ENCODE assay signal across 8 mouse cellular contexts in genomic region chr10:59920485-59920809, GRCm38 (mm10). TPM values are rescaled to one million over a fixed set of nuclear protein-coding genes. Genes with fewer than 3 reads are reported as not detected.
DNase-seq lines count a peak whose midpoint lies in the region; ATAC-seq lines count a peak whose summit lies in the region.

No protein-coding gene starts in this region.

- 30% methylated on average over 7 of the region's 7 CpGs for whole genome bisulfite sequencing in kidney, embryonic 14.5 days
- 26% methylated on average over 7 of the region's 7 CpGs for WGBS in hindbrain, embryonic 13.5 days
- WGBS in midbrain, embryonic 14.5 days = 31% methylated on average over 7 of the region's 7 CpGs

- ATAC-seq in kidney, embryonic 14.5 days (ENCODE audit: low FRiP score, low TSS enrichment) = no peak
- peak; percentile 16; the same call in 1 of the 2 replicates for ATAC-seq in hindbrain, embryonic 13.5 days (ENCODE audit: low FRiP score)
- ATAC-seq in midbrain, embryonic 14.5 days (ENCODE audit: low FRiP score, low TSS enrichment) = no peak

- H3K9ac ChIP-seq in kidney, embryonic 14.5 days (ENCODE audit: low read depth, low read length) = peak overlapping the region; percentile 54
- peak overlapping the region; percentile 59 for H3K9ac ChIP-seq in hindbrain, embryonic 13.5 days
- peak overlapping the region; percentile 52; the same call in 1 of the 2 replicates for H3K9ac ChIP-seq in midbrain, embryonic 14.5 days (replicated peaks; ENCODE audit: low read length)

- no peaks in the 10 kb centered on the region for H3K9me3 ChIP-seq in kidney, embryonic 14.5 days (ENCODE audit: control insufficient read depth, low read length)
- H3K9me3 ChIP-seq in hindbrain, embryonic 13.5 days = no peaks in the 10 kb centered on the region
- H3K9me3 ChIP-seq in midbrain, embryonic 14.5 days (ENCODE audit: control insufficient read depth, low read length) = no peaks in the 10 kb centered on the region

- no peak overlapping the region for H3K27ac ChIP-seq in kidney, embryonic 14.5 days (ENCODE audit: low read depth, low read length)
- H3K27ac ChIP-seq in brown adipose tissue, adult 24 weeks (replicated peaks; ENCODE audit: low read depth, low read length) = peak overlapping the region; percentile 82
- H3K27ac ChIP-seq in hindbrain, embryonic 13.5 days = peak overlapping the region; percentile 75
- peak overlapping the region; percentile 77 for H3K27ac ChIP-seq in midbrain, embryonic 14.5 days (replicated peaks; ENCODE audit: low read depth, low read length)

- H3K4me1 ChIP-seq in kidney, embryonic 14.5 days (ENCODE audit: control insufficient read depth, insufficient read depth, low read length) = peaks cover 22% of the 10 kb centered on the region; the same call in 1 of the 2 replicates
- peaks cover 36% of the 10 kb centered on the region for H3K4me1 ChIP-seq in brown adipose tissue, adult 24 weeks (ENCODE audit: control insufficient read depth, insufficient read depth, insufficient read length, low read length)
- H3K4me1 ChIP-seq in hindbrain, embryonic 13.5 days (replicated peaks) = peaks cover 33% of the 10 kb centered on the region
- peaks cover 25% of the 10 kb centered on the region for H3K4me1 ChIP-seq in midbrain, embryonic 14.5 days (ENCODE audit: control insufficient read depth, insufficient read depth, low read length)

- peak overlapping the region; percentile 40; the same call in 1 of the 2 replicates for H3K4me3 ChIP-seq in kidney, embryonic 14.5 days (ENCODE audit: low read length)
- peak overlapping the region; percentile 44 for H3K4me3 ChIP-seq in brown adipose tissue, adult 24 weeks (ENCODE audit: insufficient read depth, low read depth, low read length)
- H3K4me3 ChIP-seq in hindbrain, embryonic 13.5 days = peak overlapping the region; percentile 33
- H3K4me3 ChIP-seq in midbrain, embryonic 14.5 days (replicated peaks; ENCODE audit: low read depth, low read length) = peak overlapping the region; percentile 39

- DNase-seq in kidney, adult 18-20 months = no peak
- DNase-seq in midbrain, embryonic 14.5 days = no peak
- DNase-seq in adrenal gland, postnatal 25 days = no peak
- no peak for DNase-seq in adrenal gland, postnatal 10 days
- DNase-seq in thymus, postnatal 0 days (ENCODE audit: low spot score) = no peak

- H3K36me3 ChIP-seq in kidney, embryonic 14.5 days (ENCODE audit: control insufficient read depth, insufficient read depth, low read length) = no peaks in the 10 kb centered on the region
- H3K36me3 ChIP-seq in hindbrain, embryonic 13.5 days = no peaks in the 10 kb centered on the region
- no peaks in the 10 kb centered on the region for H3K36me3 ChIP-seq in midbrain, embryonic 14.5 days (ENCODE audit: control insufficient read depth, insufficient read depth, low read length)

- peak overlapping the region; percentile 77 for H3K4me2 ChIP-seq in kidney, embryonic 14.5 days (replicated peaks; ENCODE audit: low read depth, low read length)
- peak overlapping the region; percentile 58 for H3K4me2 ChIP-seq in hindbrain, embryonic 13.5 days
- peak overlapping the region; percentile 74 for H3K4me2 ChIP-seq in midbrain, embryonic 14.5 days (ENCODE audit: low read length)

- no peaks in the 10 kb centered on the region for H3K27me3 ChIP-seq in kidney, embryonic 14.5 days (ENCODE audit: control insufficient read depth, insufficient read depth, low read length)
- no peaks in the 10 kb centered on the region for H3K27me3 ChIP-seq in hindbrain, embryonic 13.5 days
- no peaks in the 10 kb centered on the region for H3K27me3 ChIP-seq in midbrain, embryonic 14.5 days (ENCODE audit: control insufficient read depth, insufficient read depth, low read length)

RNA-seq across cellular contexts. Expression of gene Ddit4, which starts 31.2 kb away (rescaled TPM):
- 1.8 and 2.9 TPM in 2 replicates for polyA plus RNA-seq in kidney, embryonic 14.5 days (2014; fragmentation: Nextera tagmentation; extraction: Ambion mirVana)
- 6.1 and 17.7 TPM in 2 replicates for polyA plus RNA-seq in brown adipose tissue, adult 24 weeks (2012; ENCODE audit: insufficient read depth, insufficient read length, missing spikeins)
- polyA plus RNA-seq in hindbrain, embryonic 13.5 days (2015; fragmentation: Nextera tagmentation; extraction: Ambion mirVana) = 64.8 and 69.6 TPM in 2 replicates
- 6.2 and 7.3 TPM in 2 replicates for polyA plus RNA-seq in midbrain, embryonic 14.5 days (2014; fragmentation: Nextera tagmentation; extraction: Ambion mirVana)
- 35.7 and 57.7 TPM in 2 replicates for total RNA-seq in adrenal gland, postnatal 25 days (2021)
- total RNA-seq in adrenal gland, postnatal 10 days (2021) = 100 to 1,000 TPM in 1 of 2 experiments, 10 to 100 TPM in 1; 46.2 to 129 TPM
- polyA plus RNA-seq in thymus, postnatal 0 days (2015; fragmentation: Nextera tagmentation; extraction: Ambion mirVana) = 50.6 and 54.7 TPM in 2 replicates

RNA-seq across cellular contexts. Expression of gene Dnajb12, which starts 41.1 kb away (rescaled TPM):
- 24.6 and 36.0 TPM in 2 replicates for polyA plus RNA-seq in kidney, embryonic 14.5 days (2014; fragmentation: Nextera tagmentation; extraction: Ambion mirVana)
- 21.7 and 21.9 TPM in 2 replicates for polyA plus RNA-seq in brown adipose tissue, adult 24 weeks (2012; ENCODE audit: insufficient read depth, insufficient read length, missing spikeins)
- 18.4 and 19.2 TPM in 2 replicates for polyA plus RNA-seq in hindbrain, embryonic 13.5 days (2015; fragmentation: Nextera tagmentation; extraction: Ambion mirVana)
- 15.9 and 20.5 TPM in 2 replicates for polyA plus RNA-seq in midbrain, embryonic 14.5 days (2014; fragmentation: Nextera tagmentation; extraction: Ambion mirVana)
- total RNA-seq in adrenal gland, postnatal 25 days (2021) = 65.1 and 69.2 TPM in 2 replicates
- total RNA-seq in adrenal gland, postnatal 10 days (2021) = 10 to 100 TPM; 45.4 to 52.7 TPM
- polyA plus RNA-seq in thymus, postnatal 0 days (2015; fragmentation: Nextera tagmentation; extraction: Ambion mirVana) = 13.5 and 14.6 TPM in 2 replicates
